Mouse (Mus musculus) adrenal gland, adult 8-10 months (tissue): ENCODE data around the gene Hddc3. TPM values are rescaled to one million over a fixed set of nuclear protein-coding genes. Genes with fewer than 3 reads are reported as not detected.
"Not testable (repeated sequence)": the region's sequence is repeated elsewhere in the genome, so short reads cannot be mapped to it uniquely, and the experiment has no call there.

Experiments
- DNase-seq: peaks from one replicate; pipeline ENCODE4 v3.0.0; 2022
- total RNA-seq, 4 experiments: library from RNA; stranded (reverse); gene quantifications; 2 replicates each; pipeline ENCODE4 v1.2.4; 2022

Hddc3 gene
- total RNA-seq, result 10 to 100 TPM; 29.7 to 43.1 (median 35.4) TPM

GRCm38 (mm10) chr7:80342858-80343257 lies at the start of gene Hddc3:
TSS of gene Hddc3 (plus strand) at chr7:80343104.
- DNase-seq, result peak; percentile 86

- DNase-seq, result peak; percentile 99
These were observed 48.7 kb upstream of the Hddc3 start, which contains the start of gene Prc1 for GRCm38 (mm10) chr7:80294062-80294763. TSS of gene Prc1 (plus strand) at chr7:80294450.

GRCm38 (mm10) chr7:80294764-80295648 lies 47.9 kb upstream of the Hddc3 start:
- DNase-seq, result no peak

- DNase-seq, result no peak
These were observed 46.4 kb upstream of the Hddc3 start for GRCm38 (mm10) chr7:80296462-80296861.

- no peak for DNase-seq
These were observed 45.9 kb upstream of the Hddc3 start for GRCm38 (mm10) chr7:80297041-80297440.

- DNase-seq, result no peak
These were observed 44.1 kb upstream of the Hddc3 start for GRCm38 (mm10) chr7:80298754-80299153.

- no peak for DNase-seq
These were observed 43.3 kb upstream of the Hddc3 start for GRCm38 (mm10) chr7:80299568-80299967.

- DNase-seq, result no peak
These were observed 41.4 kb upstream of the Hddc3 start for GRCm38 (mm10) chr7:80301522-80301921.

GRCm38 (mm10) chr7:80307766-80308165 lies 35.1 kb upstream of the Hddc3 start:
- DNase-seq, result no peak

GRCm38 (mm10) chr7:80310771-80311170 lies 32.1 kb upstream of the Hddc3 start:
- DNase-seq, result no peak

GRCm38 (mm10) chr7:80315733-80316132 lies 27.2 kb upstream of the Hddc3 start:
- DNase-seq, result no peak

GRCm38 (mm10) chr7:80317439-80318115 lies 25.3 kb upstream of the Hddc3 start:
- no peak for DNase-seq

GRCm38 (mm10) chr7:80318670-80319069 lies 24.2 kb upstream of the Hddc3 start:
- no peak for DNase-seq

- no peak for DNase-seq
These were observed 22.9 kb upstream of the Hddc3 start for GRCm38 (mm10) chr7:80319846-80320496.

- no peak for DNase-seq
These were observed 19.6 kb upstream of the Hddc3 start for GRCm38 (mm10) chr7:80323336-80323735.

- DNase-seq, result peak; percentile 91
These were observed 18.7 kb upstream of the Hddc3 start, which contains the start of gene Rccd1 for GRCm38 (mm10) chr7:80324043-80324815. TSS of gene Rccd1 (minus strand) at chr7:80324454.

GRCm38 (mm10) chr7:80324816-80325119 lies 18.1 kb upstream of the Hddc3 start:
- DNase-seq, result not testable (repeated sequence)

GRCm38 (mm10) chr7:80325292-80325868 lies 17.5 kb upstream of the Hddc3 start:
- DNase-seq, result no peak

GRCm38 (mm10) chr7:80326076-80326475 lies 16.8 kb upstream of the Hddc3 start:
- no peak for DNase-seq

- DNase-seq, result peak; percentile 9
These were observed 12.6 kb upstream of the Hddc3 start for GRCm38 (mm10) chr7:80330278-80330677.

GRCm38 (mm10) chr7:80331433-80331832 lies 11.5 kb upstream of the Hddc3 start:
- DNase-seq, result peak; percentile 56
